Mouse (Mus musculus) small intestine, adult 2 months (tissue): Measurements from ENCODE around the gene Sept6.

ENCODE experiments used
- CTCF ChIP-seq: fragments of 200-500 bp; IDR thresholded peaks from 2 replicates; pipeline ENCODE4 v1.5.1; 2012; ENCODE audit warnings: low read depth, mild to moderate bottlenecking, control low read depth, inconsistent platforms, low read length, moderate library complexity, mixed read lengths; ENCODE audit not compliant: insufficient replicate concordance, insufficient read length; ENCODE audit errors: extremely low read depth
- POLR2A ChIP-seq: fragments of 200-500 bp; IDR thresholded peaks from 2 replicates; pipeline ENCODE4 v1.6.1; 2012; ENCODE audit warnings: low read depth, mild to moderate bottlenecking, control low read depth, inconsistent platforms, low read length, moderate library complexity

GRCm38 (mm10) chrX:36903115-36903768 is 88.4 kb downstream of the Sept6 start:
- TF ChIP-seq CTCF, result no peak
- peak; percentile 82; the same call in 1 of the 2 replicates for TF ChIP-seq POLR2A
